Mouse (Mus musculus) heart, adult 2 months (tissue): Measurements from ENCODE around the gene Slc8a2.

Experiments used
- CTCF ChIP-seq: fragments of 200-600 bp; IDR thresholded peaks from 2 replicates; pipeline ENCODE4 v1.8.1; 2022; ENCODE audit warnings: antibody characterized with exemption, mild to moderate bottlenecking, moderate library complexity
- EP300 ChIP-seq: fragments of 200-500 bp; IDR thresholded peaks from 2 replicates; pipeline ENCODE4 v1.6.1; 2011; ENCODE audit warnings: low read depth, low read length, control low read depth; ENCODE audit not compliant: insufficient read depth
- POLR2A ChIP-seq: fragments of 200-500 bp; IDR thresholded peaks from 2 replicates; pipeline ENCODE4 v1.6.1; 2011; ENCODE audit warnings: mild to moderate bottlenecking, low read depth, low read length, control low read depth; ENCODE audit not compliant: insufficient read depth

GRCm38 (mm10) chr7:16079947-16080346 lies 49.7 kb upstream of the Slc8a2 start:
- TF ChIP-seq EP300 (no peak), POLR2A (no peak), CTCF (no peak)
